Mouse (Mus musculus): ENCODE results near the gene Dcst2.

- no peak for TF ChIP-seq FLI1 (IDR thresholded peaks at IDR 0.05; ENCODE audit: low read length)
- TF ChIP-seq GATA1 (IDR thresholded peaks at IDR 0.05; ENCODE audit: borderline replicate concordance, low read length) = no peak
These were observed 29.3 kb upstream of the Dcst2 start for GRCm38 (mm10) chr3:89332476-89332875.

Measured in megakaryocyte, embryonic 14.5 days (primary cell).